Mouse (Mus musculus) adipocyte (in vitro differentiated cells): ENCODE results near the gene Dpy19l3.
A peak's percentile ranks its signal among the peaks of the same experiment; 100 is the strongest.

Experiments used
- DNase-seq: peaks from one replicate; pipeline ENCODE4 v3.0.0-alpha.2; 2016; ENCODE audit warnings: low spot score

Dpy19l3 gene

DNA sequence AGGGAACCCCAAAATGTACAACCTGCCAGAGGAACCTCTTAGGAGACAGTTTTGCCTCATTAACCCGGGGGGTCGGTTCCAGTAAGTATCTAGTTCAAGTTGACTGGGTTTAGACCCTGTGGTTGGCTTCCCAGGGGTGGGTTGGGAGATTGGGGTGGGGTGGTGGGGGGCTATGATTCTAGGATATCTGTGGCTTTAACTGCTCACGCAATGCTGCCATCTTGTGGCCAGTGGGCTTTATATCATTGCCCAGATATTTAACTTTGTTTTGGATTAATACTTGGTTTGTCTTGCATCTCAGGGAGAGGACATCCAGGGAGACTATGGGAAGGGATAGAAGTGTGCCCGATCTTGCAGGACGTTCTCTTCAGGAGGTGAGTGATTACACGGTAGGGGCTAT, 118.0 kb downstream of the Dpy19l3 start:
- peak; percentile 22 for DNase-seq
